Comparison of ENCODE assay signal across 8 mouse cellular contexts in the genomic region with DNA sequence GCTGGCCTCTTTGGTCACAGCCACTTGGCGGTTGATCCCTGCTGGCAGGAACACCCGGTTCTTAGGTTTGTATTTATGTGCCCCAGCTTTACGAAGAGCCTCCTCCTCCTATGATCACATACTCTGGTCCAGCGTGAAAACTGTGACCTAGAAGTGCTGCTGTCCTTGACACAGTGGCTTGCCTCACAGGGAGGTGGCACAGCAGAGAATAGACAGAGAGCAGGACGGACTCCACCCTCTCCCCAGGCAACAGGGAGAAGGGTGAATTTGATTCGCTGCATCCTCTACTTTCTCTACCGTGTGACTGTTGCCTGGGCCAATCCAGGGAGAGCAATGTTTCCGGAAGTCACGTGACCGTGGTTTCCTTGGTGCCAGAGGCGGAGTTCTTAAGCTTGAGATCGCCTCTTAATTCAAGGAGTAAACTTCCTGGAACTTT. TPM values are rescaled to one million over a fixed set of nuclear protein-coding genes. Genes with fewer than 3 reads are reported as not detected.
DNase-seq lines count a peak whose midpoint lies in the region; ATAC-seq and TF ChIP-seq lines count a peak whose summit lies in the region.

No protein-coding gene starts in this region.

- TF ChIP-seq EP300 in liver, postnatal 0 days (IDR thresholded peaks at IDR 0.05; ENCODE audit: low read depth), result no peak

- H3K4me2 ChIP-seq in liver, postnatal 0 days (ENCODE audit: low read depth, low read length), result peak overlapping the region; percentile 54
- H3K4me2 ChIP-seq in neural tube, embryonic 11.5 days (ENCODE audit: low read depth), result peak overlapping the region; percentile 1; the same call in 1 of the 2 replicates

- TF ChIP-seq CTCF in spleen, adult 2 months (IDR thresholded peaks at IDR 0.05; ENCODE audit: extremely low read depth, insufficient read depth, insufficient read length, insufficient replicate concordance), result no peak
- TF ChIP-seq CTCF in liver, postnatal 0 days (IDR thresholded peaks at IDR 0.05; ENCODE audit: low read depth), result no peak

- DNase-seq in spleen, adult 2 months (ENCODE audit: low read depth in 1 of 2, low spot score in 2 of 2), result peak; percentile 17 to 31
- no peak for DNase-seq in spleen, adult 18-20 months
- peak; percentile 96 to 97 for DNase-seq in kidney, adult 8-10 months
- peak; percentile 86 for DNase-seq in liver, postnatal 0 days
- peak; percentile 46 for DNase-seq in neural tube, embryonic 11.5 days (ENCODE audit: low spot score)
- DNase-seq in cerebellum, adult 11-12 months, result no peak

- H3K36me3 ChIP-seq in spleen, adult 2 months (ENCODE audit: control insufficient read depth, insufficient read depth, low read length), result 0 out of 2 replicates have a peak, but pooled peaks cover 2% of the 10 kb centered on the region
- peaks cover 20% of the 10 kb centered on the region for H3K36me3 ChIP-seq in liver, postnatal 0 days (replicated peaks; ENCODE audit: insufficient read depth, low read length)
- no peaks in the 10 kb centered on the region for H3K36me3 ChIP-seq in neural tube, embryonic 11.5 days (ENCODE audit: control insufficient read depth, insufficient read depth, low read length)

- 46% methylated on average over 12 of the region's 12 CpGs for WGBS in spleen, adult 2 months
- WGBS in liver, postnatal 0 days (ENCODE audit: insufficient replicate concordance), result 23% methylated on average over 12 of the region's 12 CpGs
- WGBS in neural tube, embryonic 11.5 days, result 22% methylated on average over 12 of the region's 12 CpGs

- H3K27me3 ChIP-seq in spleen, adult 2 months (ENCODE audit: control insufficient read depth, insufficient read depth, low read length), result no peaks in the 10 kb centered on the region
- no peaks in the 10 kb centered on the region for H3K27me3 ChIP-seq in liver, postnatal 0 days (ENCODE audit: insufficient read depth, low read length)
- no peaks in the 10 kb centered on the region for H3K27me3 ChIP-seq in neural tube, embryonic 11.5 days (ENCODE audit: control insufficient read depth, insufficient read depth, low read length)

- no peak for TF ChIP-seq POLR2A in spleen, adult 2 months (IDR thresholded peaks at IDR 0.05; ENCODE audit: low read depth, low read length)

- no peak overlapping the region for H3K4me3 ChIP-seq in spleen, adult 2 months (ENCODE audit: extremely low read depth, insufficient read depth, insufficient read length)
- H3K4me3 ChIP-seq in brown adipose tissue, adult 24 weeks (ENCODE audit: insufficient read depth, low read depth, low read length), result peak overlapping the region; percentile 12; the same call in 1 of the 2 replicates
- no peak overlapping the region for H3K4me3 ChIP-seq in liver, postnatal 0 days (ENCODE audit: low read depth, low read length)
- no peak overlapping the region for H3K4me3 ChIP-seq in neural tube, embryonic 11.5 days (ENCODE audit: low read depth, low read length)

- no peak overlapping the region for H3K27ac ChIP-seq in spleen, adult 2 months (ENCODE audit: insufficient read depth, low read length)
- peak overlapping the region; percentile 37; the same call in 1 of the 2 replicates for H3K27ac ChIP-seq in brown adipose tissue, adult 24 weeks (replicated peaks; ENCODE audit: low read depth, low read length)
- H3K27ac ChIP-seq in liver, postnatal 0 days (ENCODE audit: low read depth), result peak overlapping the region; percentile 90
- H3K27ac ChIP-seq in neural tube, embryonic 11.5 days (ENCODE audit: low read depth, low read length), result no peak overlapping the region

- peak; percentile 92 for ATAC-seq in granulocyte monocyte progenitor cell, adult 5-6 weeks (replicated peaks; ENCODE audit: poor library complexity, severe bottlenecking)
- peak; percentile 84 for ATAC-seq in liver, postnatal 0 days
- 0 out of 2 replicates have a peak, but pooled peaks have one; percentile 53 for ATAC-seq in neural tube, embryonic 11.5 days (ENCODE audit: insufficient read depth, low FRiP score, low TSS enrichment)

- no peaks in the 10 kb centered on the region for H3K4me1 ChIP-seq in spleen, adult 2 months (ENCODE audit: control insufficient read depth, insufficient read depth, insufficient read length)
- peaks cover 6% of the 10 kb centered on the region; the same call in 1 of the 2 replicates for H3K4me1 ChIP-seq in brown adipose tissue, adult 24 weeks (ENCODE audit: control insufficient read depth, insufficient read depth, insufficient read length, low read length)
- H3K4me1 ChIP-seq in liver, postnatal 0 days (ENCODE audit: insufficient read depth), result peaks cover 49% of the 10 kb centered on the region
- H3K4me1 ChIP-seq in neural tube, embryonic 11.5 days (ENCODE audit: control insufficient read depth, insufficient read depth, low read length), result no peaks in the 10 kb centered on the region

- no peaks in the 10 kb centered on the region for H3K9me3 ChIP-seq in liver, postnatal 0 days (ENCODE audit: low read length)
- H3K9me3 ChIP-seq in neural tube, embryonic 11.5 days (ENCODE audit: control insufficient read depth, low read length), result no peaks in the 10 kb centered on the region

- peak overlapping the region; percentile 46 for H3K9ac ChIP-seq in liver, postnatal 0 days (replicated peaks)
- no peak overlapping the region for H3K9ac ChIP-seq in neural tube, embryonic 11.5 days (ENCODE audit: low read length)

RNA-seq across cellular contexts. Expression of gene Prr15l, which starts 7.0 kb away (rescaled TPM):
- 1.8 and 2.2 TPM in 2 replicates for polyA plus RNA-seq in spleen, adult 2 months (2012; rRNA removed)
- polyA plus RNA-seq in brown adipose tissue, adult 24 weeks (2012; ENCODE audit: insufficient read depth, insufficient read length, missing spikeins), result not detected in 2 replicates
- not detected in 2 replicates for total RNA-seq in granulocyte monocyte progenitor cell, adult 5-6 weeks (2014; fragmentation: Nextera tagmentation)
- total RNA-seq in granulocyte monocyte progenitor cell, adult 5-6 weeks (2017), result 0.67 TPM in 1 of 2 replicates, not detected in the other
- polyA plus RNA-seq in liver, postnatal 0 days (2015; fragmentation: Nextera tagmentation; extraction: Ambion mirVana), result 10.1 and 13.9 TPM in 2 replicates
- 0.57 and 0.78 TPM in 2 replicates for polyA plus RNA-seq in neural tube, embryonic 11.5 days (2014; fragmentation: Nextera tagmentation; extraction: Ambion mirVana)

RNA-seq across cellular contexts. Expression of gene Pnpo, which starts 8.8 kb away (rescaled TPM):
- 33.2 and 57.0 TPM in 2 replicates for polyA plus RNA-seq in spleen, adult 2 months (2012; rRNA removed)
- 19.8 and 25.7 TPM in 2 replicates for polyA plus RNA-seq in brown adipose tissue, adult 24 weeks (2012; ENCODE audit: insufficient read depth, insufficient read length, missing spikeins)
- 30.1 and 31.9 TPM in 2 replicates for total RNA-seq in granulocyte monocyte progenitor cell, adult 5-6 weeks (2014; fragmentation: Nextera tagmentation)
- total RNA-seq in granulocyte monocyte progenitor cell, adult 5-6 weeks (2017), result 35.0 and 42.1 TPM in 2 replicates
- 271 and 273 TPM in 2 replicates for polyA plus RNA-seq in liver, postnatal 0 days (2015; fragmentation: Nextera tagmentation; extraction: Ambion mirVana)
- polyA plus RNA-seq in neural tube, embryonic 11.5 days (2014; fragmentation: Nextera tagmentation; extraction: Ambion mirVana), result 24.0 and 26.2 TPM in 2 replicates

RNA-seq across cellular contexts. Expression of gene Cdk5rap3, which starts 18.6 kb away (rescaled TPM):
- 31.7 and 36.0 TPM in 2 replicates for polyA plus RNA-seq in spleen, adult 2 months (2012; rRNA removed)
- 19.5 and 27.2 TPM in 2 replicates for polyA plus RNA-seq in brown adipose tissue, adult 24 weeks (2012; ENCODE audit: insufficient read depth, insufficient read length, missing spikeins)
- total RNA-seq in granulocyte monocyte progenitor cell, adult 5-6 weeks (2014; fragmentation: Nextera tagmentation), result 53.6 and 66.7 TPM in 2 replicates
- total RNA-seq in granulocyte monocyte progenitor cell, adult 5-6 weeks (2017), result 68.4 and 68.9 TPM in 2 replicates
- polyA plus RNA-seq in liver, postnatal 0 days (2015; fragmentation: Nextera tagmentation; extraction: Ambion mirVana), result 38.3 and 38.4 TPM in 2 replicates
- polyA plus RNA-seq in neural tube, embryonic 11.5 days (2014; fragmentation: Nextera tagmentation; extraction: Ambion mirVana), result 92.7 and 93.1 TPM in 2 replicates

RNA-seq across cellular contexts. Expression of gene Sp2, which starts 47.8 kb away (rescaled TPM):
- polyA plus RNA-seq in spleen, adult 2 months (2012; rRNA removed), result 23.9 and 29.1 TPM in 2 replicates
- polyA plus RNA-seq in brown adipose tissue, adult 24 weeks (2012; ENCODE audit: insufficient read depth, insufficient read length, missing spikeins), result 11.8 and 13.1 TPM in 2 replicates
- total RNA-seq in granulocyte monocyte progenitor cell, adult 5-6 weeks (2014; fragmentation: Nextera tagmentation), result 19.8 and 22.3 TPM in 2 replicates
- total RNA-seq in granulocyte monocyte progenitor cell, adult 5-6 weeks (2017), result 2.2 and 2.8 TPM in 2 replicates
- polyA plus RNA-seq in liver, postnatal 0 days (2015; fragmentation: Nextera tagmentation; extraction: Ambion mirVana), result 6.8 and 7.1 TPM in 2 replicates
- 26.9 and 29.4 TPM in 2 replicates for polyA plus RNA-seq in neural tube, embryonic 11.5 days (2014; fragmentation: Nextera tagmentation; extraction: Ambion mirVana)

Comparison
In these comparisons a context has a peak if more than half of its experiments do, and no peak if none do; other contexts are left out.
1. DNase-seq: peak in spleen, adult 2 months (2 of 2), kidney, adult 8-10 months (2 of 2), liver, postnatal 0 days (single experiment) and neural tube, embryonic 11.5 days (single experiment); none in spleen, adult 18-20 months (0 of 2) and cerebellum, adult 11-12 months (single experiment).
2. H3K27ac ChIP-seq: peak in brown adipose tissue, adult 24 weeks (single experiment) and liver, postnatal 0 days (single experiment); none in spleen, adult 2 months (single experiment) and neural tube, embryonic 11.5 days (single experiment).
3. Peak in every context shown above with its lines, with median percentiles within 50 percentile points of each other: ATAC-seq.